Mouse (Mus musculus) cerebellum, postnatal 14 days (tissue): ENCODE measurements around the gene Gm2696.
"Not testable (repeated sequence)": the region's sequence is repeated elsewhere in the genome, so short reads cannot be mapped to it uniquely, and the experiment has no call there.

Source experiments
- DNase-seq, 2 experiments: peaks; one replicate each; pipeline ENCODE4 v3.0.0; 2021; ENCODE audit warnings: mixed read lengths in 2 of 2

Gm2696 gene

DNA sequence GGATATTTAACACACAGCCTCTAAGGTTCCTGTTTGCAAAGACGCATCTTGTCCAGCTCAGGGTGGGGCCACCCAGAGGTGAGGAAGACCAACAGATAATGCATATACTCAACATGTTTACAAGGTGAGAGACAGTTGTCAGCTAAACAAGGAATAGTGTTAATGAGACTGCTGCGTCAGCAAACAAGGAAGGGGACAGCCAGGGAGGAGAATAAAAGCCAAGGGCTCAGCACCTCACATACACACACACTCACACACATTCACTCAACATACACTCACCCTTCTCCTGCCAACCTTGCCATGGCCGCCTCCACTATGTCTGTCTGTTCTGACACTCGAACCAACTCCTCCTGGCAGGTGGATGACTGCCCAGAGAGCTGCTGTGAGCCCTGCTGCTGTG, at the start of gene Gm2696:
Gene Gm2696, plus strand, starts transcription at position 301 of the 400 bp plus-strand sequence.
- DNase-seq, result no peak

GRCm38 (mm10) chr10:77769727-77770126, 44.8 kb upstream of the Gm2696 start:
- no peak for DNase-seq

- not testable (repeated sequence) for DNase-seq
Observed at GRCm38 (mm10) chr10:77771225-77771624, 43.3 kb upstream of the Gm2696 start, which contains the start of gene Gm3238. Gene Gm3238, minus strand, starts transcription at chr10:77771325.

GRCm38 (mm10) chr10:77772142-77772541, 42.3 kb upstream of the Gm2696 start:
- not testable (repeated sequence) for DNase-seq

DNA sequence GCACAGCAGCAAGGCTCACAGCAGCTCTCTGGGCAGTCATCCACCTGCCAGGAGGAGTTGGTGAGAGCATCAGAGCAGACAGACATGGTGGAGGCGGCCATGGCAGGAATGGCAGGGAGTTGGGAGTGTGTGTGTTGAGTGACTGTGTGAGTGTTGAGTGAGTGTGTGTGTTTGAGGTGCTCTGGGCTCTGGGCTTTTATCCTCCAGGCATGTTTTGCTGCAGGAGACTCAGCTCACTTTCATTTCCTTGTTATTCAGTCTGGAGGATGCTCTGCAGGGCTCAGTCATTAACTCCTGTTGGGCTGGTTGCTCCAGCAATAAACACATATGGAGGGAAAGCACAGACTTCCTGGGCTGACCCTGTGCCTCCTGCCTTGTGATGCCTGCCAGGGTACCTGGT, 37.6 kb upstream of the Gm2696 start, which contains the start of gene Gm7138:
Gene Gm7138, minus strand, starts transcription at position 101 of the 400 bp plus-strand sequence.
- not testable (repeated sequence) for DNase-seq

GRCm38 (mm10) chr10:77782442-77782841, 32.0 kb upstream of the Gm2696 start, which contains the start of gene Gm3250:
Gene Gm3250, minus strand, starts transcription at chr10:77782542.
- not testable (repeated sequence) for DNase-seq

DNA sequence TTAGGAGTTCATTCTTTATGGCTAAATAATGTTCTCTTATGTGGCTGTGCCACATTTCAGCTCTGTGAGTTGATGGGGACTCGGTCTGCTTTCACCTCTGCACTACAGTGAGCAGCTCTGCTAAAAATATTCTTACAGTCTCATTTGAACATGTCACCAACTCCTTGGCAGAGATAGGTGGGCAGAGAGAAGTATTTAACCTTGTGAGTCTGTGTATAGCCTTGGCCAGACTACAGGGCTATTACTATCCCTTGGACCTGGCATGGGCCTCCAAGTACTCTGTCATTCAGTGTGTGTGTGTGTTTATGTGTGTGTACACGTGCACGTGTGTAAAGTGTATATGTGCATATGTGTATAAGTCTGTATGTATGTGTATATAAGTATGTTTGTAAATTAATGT, 31.1 kb upstream of the Gm2696 start:
- DNase-seq, result not testable (repeated sequence)

GRCm38 (mm10) chr10:77787876-77788275, 26.6 kb upstream of the Gm2696 start, which contains the start of gene Gm7137:
Gene Gm7137, minus strand, starts transcription at chr10:77788200.
- not testable (repeated sequence) for DNase-seq

DNA sequence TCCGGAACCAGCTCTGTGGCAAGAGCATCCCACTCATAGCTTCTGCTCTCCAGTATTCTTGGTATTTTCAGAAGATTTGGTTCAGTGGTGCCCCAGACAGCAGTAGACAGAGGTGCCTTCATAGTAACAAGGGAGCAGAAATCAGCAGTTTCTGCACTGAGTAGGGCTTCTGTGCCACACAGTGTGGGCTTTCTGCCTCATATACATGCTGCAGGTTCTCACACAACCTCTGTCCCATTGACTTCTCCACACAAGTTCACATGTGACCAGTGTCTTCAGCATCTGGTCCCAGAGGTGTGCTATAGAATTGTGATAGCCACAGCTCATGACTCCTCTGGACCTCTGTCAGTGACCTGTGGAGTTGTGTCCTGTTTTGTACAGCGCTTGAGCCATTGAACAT, 25.9 kb upstream of the Gm2696 start:
- no peak for DNase-seq

DNA sequence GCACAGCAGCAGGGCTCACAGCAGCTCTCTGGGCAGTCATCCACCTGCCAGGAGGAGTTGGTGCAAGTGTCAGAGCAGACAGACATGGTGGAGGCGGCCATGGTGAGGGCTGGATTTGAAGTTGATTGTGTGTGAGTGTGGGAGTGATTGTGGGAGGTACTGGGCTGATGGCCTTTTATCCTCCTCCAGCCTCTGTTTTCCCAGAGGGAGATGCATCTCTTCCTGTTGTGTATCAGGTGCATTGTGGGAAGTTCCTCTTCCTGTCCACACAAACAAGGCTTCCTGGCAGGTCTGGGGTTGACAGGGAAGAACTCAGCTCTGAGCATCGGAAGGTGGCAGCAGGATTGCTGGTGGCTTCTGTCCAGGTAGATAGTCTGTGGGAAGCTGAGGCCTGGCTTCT, 19.5 kb upstream of the Gm2696 start, which contains the start of gene Gm9639:
Gene Gm9639, minus strand, starts transcription at position 101 of the 400 bp plus-strand sequence.
- DNase-seq, result no peak

- no peak for DNase-seq
Observed at GRCm38 (mm10) chr10:77797677-77798076, 16.8 kb upstream of the Gm2696 start.

DNA sequence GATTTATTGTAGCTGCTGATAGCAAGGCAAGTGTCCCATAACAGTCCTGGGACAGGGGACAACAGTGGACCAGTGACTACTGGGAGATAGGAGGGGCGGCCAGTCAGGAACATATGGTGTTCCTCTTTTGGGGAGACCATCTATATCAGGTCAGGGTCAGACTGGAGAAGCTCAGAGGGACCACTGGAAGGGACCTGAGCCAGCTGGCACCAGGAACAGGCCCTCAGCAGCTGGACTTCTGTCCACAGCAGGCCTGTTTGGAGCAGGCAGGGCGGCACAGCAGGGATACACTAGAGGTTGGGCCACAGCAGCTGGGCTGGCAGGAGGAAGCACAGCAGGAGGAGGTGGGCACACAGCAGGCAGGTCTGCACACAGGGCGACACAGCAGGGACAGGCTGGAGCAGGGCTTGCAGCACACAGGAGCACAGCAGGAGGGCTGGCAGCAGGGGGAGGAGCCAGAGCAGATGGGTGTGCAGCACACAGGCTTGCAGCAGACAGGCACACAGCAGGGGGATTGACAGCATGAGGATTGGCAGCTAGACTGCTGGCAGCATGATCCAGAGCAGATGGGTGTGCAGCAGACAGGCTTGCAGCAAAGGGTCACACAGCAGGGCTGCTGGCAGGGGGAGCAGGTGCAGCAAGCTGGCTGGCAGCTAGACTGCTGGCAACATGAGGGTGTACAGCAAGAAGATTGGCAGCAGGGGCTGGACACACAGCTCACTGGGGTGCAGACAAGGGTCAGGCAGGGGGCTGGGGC, 16.1 kb upstream of the Gm2696 start:
- DNase-seq, result peak; percentile 18 to 51

- no peak for DNase-seq
Observed at GRCm38 (mm10) chr10:77798921-77799508, 15.5 kb upstream of the Gm2696 start, which contains the start of gene Gm19668. Gene Gm19668, minus strand, starts transcription at chr10:77799133.

GRCm38 (mm10) chr10:77804095-77804494, 10.4 kb upstream of the Gm2696 start:
- DNase-seq, result no peak

- DNase-seq, result no peak
Observed at GRCm38 (mm10) chr10:77811743-77812142, 2.7 kb upstream of the Gm2696 start, which contains the start of gene Gm9507. Gene Gm9507, minus strand, starts transcription at chr10:77811843.

DNA sequence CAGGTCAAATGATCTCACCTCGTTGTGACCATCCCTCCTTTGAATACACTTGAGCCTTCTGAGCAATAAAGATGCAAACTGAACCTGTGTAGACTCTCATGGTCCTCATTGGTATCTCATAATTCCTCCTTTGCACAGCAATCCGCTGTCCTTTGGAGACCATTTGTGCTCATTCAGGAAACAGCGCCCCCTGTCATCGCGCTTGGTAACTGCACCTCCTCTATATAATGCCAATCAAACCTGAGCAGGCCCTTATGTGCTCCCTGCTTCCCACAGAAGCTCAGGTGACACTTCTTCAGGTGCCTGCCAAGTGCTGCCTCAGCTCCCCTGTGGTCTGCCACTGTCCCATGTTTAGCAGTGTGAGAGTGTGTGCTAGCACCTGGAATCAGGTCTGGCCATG, 1.0 kb downstream of the Gm2696 start:
- peak in 1 of 2 experiments; percentile 28 for DNase-seq

DNA sequence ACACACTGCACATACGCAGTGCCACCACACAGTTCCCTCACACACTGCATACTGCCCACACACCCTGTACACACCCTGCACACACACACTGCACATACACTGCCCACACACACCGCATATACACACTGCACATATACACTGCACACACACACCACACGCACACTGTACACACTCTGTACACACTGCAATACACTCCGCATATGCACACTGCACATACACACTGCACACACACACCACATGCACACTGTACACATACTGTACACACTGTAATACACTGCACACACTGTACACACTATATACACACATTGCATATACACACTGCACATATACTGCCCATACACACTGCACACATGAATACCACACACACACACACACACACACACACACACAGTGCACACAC, 4.0 kb downstream of the Gm2696 start:
- no peak for DNase-seq

- no peak for DNase-seq
Observed at GRCm38 (mm10) chr10:77819203-77819602, 4.7 kb downstream of the Gm2696 start.

- DNase-seq, result no peak
Observed at GRCm38 (mm10) chr10:77826951-77827350, 12.5 kb downstream of the Gm2696 start, which contains the start of gene Krtap10-4. Gene Krtap10-4, minus strand, starts transcription at chr10:77827095.

GRCm38 (mm10) chr10:77835647-77836046, 21.2 kb downstream of the Gm2696 start, which contains the start of gene Krtap10-10:
Gene Krtap10-10, plus strand, starts transcription at chr10:77835947.
- no peak for DNase-seq

- no peak for DNase-seq
Observed at GRCm38 (mm10) chr10:77839006-77839405, 24.5 kb downstream of the Gm2696 start.

DNA sequence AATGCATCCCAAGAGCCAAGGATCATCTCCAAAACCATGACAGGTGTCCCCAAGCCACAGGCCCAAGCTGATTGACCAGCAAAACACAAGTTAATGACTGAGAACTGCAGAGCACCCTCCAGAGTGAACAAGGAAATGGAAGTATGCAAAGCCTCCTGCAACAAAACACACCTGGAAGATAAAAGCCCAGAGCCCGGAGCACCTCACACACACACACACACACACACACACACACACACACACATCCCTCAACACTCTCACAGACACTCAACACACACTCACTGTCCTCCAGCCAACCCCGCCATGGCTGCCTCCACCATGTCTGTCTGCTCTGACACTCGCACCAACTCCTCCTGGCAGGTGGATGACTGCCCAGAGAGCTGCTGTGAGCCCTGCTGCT, 32.0 kb downstream of the Gm2696 start, which contains the start of gene Gm36176:
Gene Gm36176, plus strand, starts transcription at position 301 of the 400 bp plus-strand sequence.
- no peak for DNase-seq

DNA sequence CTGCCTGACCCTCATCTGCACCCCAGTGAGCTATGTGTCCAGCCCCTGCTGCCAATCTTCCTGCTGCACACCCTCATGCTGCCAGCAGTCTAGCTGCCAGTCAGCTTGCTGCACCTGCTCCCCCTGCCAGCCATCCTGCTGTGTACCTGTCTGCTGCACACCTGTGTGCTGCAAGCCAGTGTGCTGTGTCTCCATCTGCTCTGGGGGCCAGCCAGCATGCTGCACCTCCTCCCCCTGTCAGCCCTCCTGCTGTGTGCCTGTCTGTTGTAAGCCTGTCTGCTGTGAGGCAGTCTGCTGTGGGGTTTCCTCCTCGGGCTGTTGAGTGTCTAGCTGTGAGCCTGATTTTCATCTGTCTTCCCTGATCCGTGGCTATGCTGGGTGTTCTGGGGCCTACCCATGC, 32.5 kb downstream of the Gm2696 start:
- peak; percentile 42 to 72 for DNase-seq
